9 mouse cellular contexts compared by ENCODE assay signal in the genomic region with DNA sequence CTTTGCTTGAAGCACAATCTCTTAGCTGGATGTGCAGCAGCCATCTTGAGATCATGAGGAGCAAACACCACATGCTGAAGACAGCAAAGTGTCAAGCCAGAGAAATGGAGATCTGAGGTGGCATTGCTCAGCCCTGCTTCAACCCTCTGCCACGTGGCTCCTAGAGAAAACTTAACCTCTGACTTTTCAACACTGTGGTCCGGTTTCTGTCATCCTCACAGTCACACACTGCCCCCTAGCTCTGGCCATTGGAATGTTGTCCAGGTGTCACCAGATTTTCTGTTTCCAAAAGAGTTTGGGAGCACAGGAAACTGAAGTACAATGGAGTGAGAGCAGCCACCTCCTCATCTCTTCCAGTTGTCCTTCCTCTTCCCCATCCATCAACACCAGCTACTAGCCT. TPM values are rescaled to one million over a fixed set of nuclear protein-coding genes. Genes with fewer than 3 reads are reported as not detected.
A peak's percentile ranks its signal among the peaks of the same experiment; 100 is the strongest.
DNase-seq lines count a peak whose midpoint lies in the region; ATAC-seq and TF ChIP-seq lines count a peak whose summit lies in the region.
"Had no signal": no experiment of that assay in that cellular context is flagged by ENCODE, and none has a peak within 500 bp of the region (broad histone marks: within the 10 kb centered on the region; RNA-seq: fewer than 3 reads in every experiment).

No protein-coding gene starts in this region.

- in situ Hi-C loops in ES-E14 (cut with MboI; ENCODE audit: low sequenced_read_pairs in 2 of 2, unreplicated experiment in 2 of 2): no loop called here

- H3K4me1 ChIP-seq in ES-E14 (ENCODE audit: control insufficient read depth in 2 of 2, insufficient read depth in 2 of 2, low read length in 2 of 2, poor library complexity in 1 of 2): peaks cover 2 to 3% of the 10 kb centered on the region in 2 experiments; a peak in 1 of 4 replicates
- H3K4me1 ChIP-seq in lung, adult 2 months (ENCODE audit: control insufficient read depth, insufficient read depth, low read length): no peaks in the 10 kb centered on the region; the same call in 1 of the 2 replicates

- 6% methylated on average over 2 of the region's 2 CpGs for WGBS in lung, adult 2 months

- no peaks in the 10 kb centered on the region for H3K9me3 ChIP-seq in ES-E14 (ENCODE audit: control insufficient read depth, insufficient read depth, low read depth, low read length)
- H3K9me3 ChIP-seq: embryonic facial prominence, embryonic 13.5 days had no signal

- H3K4me3 ChIP-seq in layer of hippocampus, adult 2 months: no peak overlapping the region
- H3K4me3 ChIP-seq in ES-E14 (ENCODE audit: insufficient read depth in 1 of 2, low read depth in 1 of 2, low read length in 2 of 2, poor library complexity in 1 of 2, severe bottlenecking in 1 of 2): no peak overlapping the region
- H3K4me3 ChIP-seq in lung, adult 2 months (replicated peaks; ENCODE audit: extremely low read depth, low read depth, low read length): no peak overlapping the region
- H3K4me3 ChIP-seq: embryonic facial prominence, embryonic 13.5 days had no signal

- TF ChIP-seq POLR2A in brain, embryonic 14.5 days (IDR thresholded peaks at IDR 0.05; ENCODE audit: borderline replicate concordance, extremely low read depth, insufficient read depth, insufficient read length, poor library complexity, severe bottlenecking): no peak
- TF ChIP-seq POLR2A in lung, adult 2 months (IDR thresholded peaks at IDR 0.05; ENCODE audit: borderline replicate concordance, extremely low read depth, low read depth, low read length): no peak

- no peak overlapping the region for H3K27ac ChIP-seq in layer of hippocampus, adult 2 months
- no peak overlapping the region for H3K27ac ChIP-seq in ES-E14 (ENCODE audit: insufficient read depth, low read depth, low read length, poor library complexity, severe bottlenecking)
- H3K27ac ChIP-seq: embryonic facial prominence, embryonic 13.5 days had no signal

- TF ChIP-seq CTCF in layer of hippocampus, adult 2 months (conservative IDR thresholded peaks at IDR 0.05): peak; percentile 67
- TF ChIP-seq CTCF in brain, embryonic 14.5 days (IDR thresholded peaks at IDR 0.05; ENCODE audit: borderline replicate concordance, extremely low read depth, insufficient read depth, insufficient read length): peak; percentile 34; the same call in 1 of the 2 replicates
- peak; percentile 64 for TF ChIP-seq CTCF in lung, adult 2 months (IDR thresholded peaks at IDR 0.05; ENCODE audit: insufficient read depth, low read length)

- no peak for DNase-seq in layer of hippocampus, adult 2 months (ENCODE audit: low spot score in 2 of 2)
- DNase-seq in layer of hippocampus, adult 9-10 months (ENCODE audit: low spot score): no peak
- peak; percentile 43 for DNase-seq in ES-E14 (ENCODE audit: low read depth, low spot score)
- DNase-seq in brain, embryonic 14.5 days (ENCODE audit: low read depth): no peak
- DNase-seq in lung, adult 2 months: no peak
- no peak for DNase-seq in cerebellum, adult 11-12 months

- no peaks in the 10 kb centered on the region for H3K36me3 ChIP-seq in ES-E14 (ENCODE audit: control insufficient read depth, insufficient read depth, low read length, poor library complexity, severe bottlenecking)
- H3K36me3 ChIP-seq: embryonic facial prominence, embryonic 13.5 days had no signal

- no peak for ATAC-seq in erythroblast, adult 5-6 weeks (replicated peaks; ENCODE audit: low FRiP score, poor library complexity, severe bottlenecking)
- ATAC-seq in cerebellum, adult (ENCODE audit: insufficient number of reproducible peaks, low FRiP score, low TSS enrichment): no peak

- H3K9ac ChIP-seq in ES-E14 (ENCODE audit: insufficient read depth, low read depth, low read length, poor library complexity, severe bottlenecking): no peak overlapping the region
- H3K9ac ChIP-seq: embryonic facial prominence, embryonic 13.5 days had no signal

TF ChIP-seq in ES-E14, 5 proteins besides CTCF, POLR2A, EP300 and RAD21:
- TF ChIP-seq HCFC1 (IDR thresholded peaks at IDR 0.05; ENCODE audit: borderline replicate concordance, insufficient read depth, low read length) (no peak), ZC3H11A (IDR thresholded peaks at IDR 0.05; ENCODE audit: borderline replicate concordance, low read depth, low read length) (peak; percentile 29; the same call in 1 of the 2 replicates)

RNA-seq across cellular contexts. Expression of gene Dhx15, which starts 50.2 kb away (rescaled TPM):
- 100 to 1,000 TPM in 1 of 2 experiments, 10 to 100 TPM in 1; 96.1 to 101 TPM for total RNA-seq in layer of hippocampus, adult 2 months (2021)
- total RNA-seq in ES-E14 (2012; rRNA removed): 130 and 164 TPM in 2 replicates
- 168 and 172 TPM in 2 replicates for polyA plus RNA-seq in brain, embryonic 14.5 days (2012; rRNA removed)
- polyA plus RNA-seq in lung, adult 2 months (2012; rRNA removed): 29.2 and 50.8 TPM in 2 replicates
- total RNA-seq in erythroblast, adult 5-6 weeks (2015; ENCODE audit: low replicate concordance): 88.2 and 89.4 TPM in 2 replicates
- total RNA-seq in erythroblast, adult 5-6 weeks (2017; ENCODE audit: low replicate concordance): 104 and 120 TPM in 2 replicates
